Mouse (Mus musculus) layer of hippocampus, postnatal 25 days (tissue): Measurements from ENCODE around the gene Fmr1nb. TPM values are rescaled to one million over a fixed set of nuclear protein-coding genes. Genes with fewer than 3 reads are reported as not detected.
"Not testable (repeated sequence)": the region's sequence is repeated elsewhere in the genome, so short reads cannot be mapped to it uniquely, and the experiment has no call there.

Experiments
- DNase-seq, 2 experiments: peaks; one replicate each; pipeline ENCODE4 v3.0.0; 2022; ENCODE audit warnings: mixed read lengths in 2 of 2, low spot score in 1 of 2; ENCODE audit errors: extremely low spot score in 1 of 2
- total RNA-seq, 2 experiments: library from RNA; stranded (reverse); gene quantifications; 2 replicates each; pipeline ENCODE4 v1.2.3; 2021

Gene Fmr1nb
- total RNA-seq = not detected

DNA sequence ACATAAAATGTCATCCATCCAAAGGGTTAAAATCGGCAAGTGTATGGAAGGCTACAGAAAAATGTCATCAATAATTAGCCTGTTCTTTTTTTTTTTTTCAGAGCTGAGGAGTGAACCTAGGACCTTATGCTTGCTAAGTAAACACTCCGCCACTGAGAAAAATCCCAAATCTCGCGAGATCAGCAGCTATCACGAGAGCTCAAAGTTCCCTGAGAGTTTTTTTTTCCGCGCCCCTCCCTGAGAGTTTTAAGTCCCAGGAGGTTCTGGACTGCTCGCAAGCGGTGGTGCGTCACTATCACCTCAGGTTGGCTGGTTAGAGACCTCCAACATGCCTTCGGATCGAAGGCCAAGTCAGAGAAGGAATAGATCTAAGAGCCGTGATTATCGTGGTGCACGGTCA, at the start of gene Fmr1nb:
TSS of gene Fmr1nb (plus strand) at position 234 of the 400 bp plus-strand sequence.
- no peak for DNase-seq

DNA sequence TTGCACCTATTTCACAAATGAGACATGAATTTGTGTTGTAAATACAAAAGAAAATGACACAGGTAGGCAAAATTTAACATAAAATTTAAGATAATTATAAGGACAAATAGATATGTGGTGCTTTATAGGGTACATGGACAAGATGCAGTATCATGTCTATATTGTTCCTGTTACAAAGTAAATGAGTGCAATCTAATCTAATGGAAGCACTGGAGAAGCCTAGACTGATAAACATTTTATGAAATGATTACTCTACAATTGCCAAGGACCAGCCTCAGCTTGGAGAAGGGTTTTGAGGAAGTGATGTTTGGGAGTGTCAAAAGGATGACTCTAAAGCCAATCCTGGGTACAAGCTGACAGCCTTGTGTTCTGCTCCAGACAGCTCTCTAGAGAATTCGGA, 24.7 kb upstream of the Fmr1nb start:
- DNase-seq = no peak

DNA sequence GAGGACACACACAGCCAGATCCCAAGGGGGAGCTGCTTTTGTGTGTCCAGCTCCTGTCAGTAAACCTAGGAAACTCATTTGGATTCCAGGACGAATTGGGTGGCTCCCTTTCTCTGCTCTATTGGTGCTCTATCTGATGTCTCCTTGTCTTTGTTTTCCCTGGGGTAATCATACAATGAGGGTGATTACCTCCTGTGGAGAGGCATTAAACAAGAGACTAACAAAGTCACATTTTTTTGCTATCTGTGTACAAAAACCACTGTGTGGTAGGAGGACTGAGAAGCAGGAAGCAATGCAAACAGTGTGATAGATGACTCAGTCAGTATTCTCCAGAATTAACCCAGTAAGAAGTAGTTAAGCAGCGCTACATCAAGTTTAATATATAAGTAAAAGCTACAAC, 21.6 kb upstream of the Fmr1nb start:
- DNase-seq = no peak

DNA sequence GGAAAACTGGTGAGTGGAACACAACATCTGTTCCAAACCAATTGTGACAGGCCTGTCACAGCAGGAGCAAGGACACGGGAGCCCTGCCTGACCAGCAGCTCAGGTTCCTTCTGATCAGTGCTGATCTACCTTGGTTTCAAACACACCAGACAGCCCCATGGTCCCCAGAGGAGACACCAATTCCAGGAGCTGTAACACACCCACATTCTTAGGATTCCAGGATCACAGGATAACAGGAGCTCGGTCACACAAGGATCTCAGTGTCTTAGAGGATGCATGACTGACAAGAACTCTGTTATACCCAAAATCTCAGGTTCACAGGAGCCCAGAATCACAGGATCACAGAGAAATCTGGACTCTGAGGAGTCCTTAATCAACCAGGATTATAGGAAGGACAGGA, 58.8 kb downstream of the Fmr1nb start:
- not testable (repeated sequence) for DNase-seq

DNA sequence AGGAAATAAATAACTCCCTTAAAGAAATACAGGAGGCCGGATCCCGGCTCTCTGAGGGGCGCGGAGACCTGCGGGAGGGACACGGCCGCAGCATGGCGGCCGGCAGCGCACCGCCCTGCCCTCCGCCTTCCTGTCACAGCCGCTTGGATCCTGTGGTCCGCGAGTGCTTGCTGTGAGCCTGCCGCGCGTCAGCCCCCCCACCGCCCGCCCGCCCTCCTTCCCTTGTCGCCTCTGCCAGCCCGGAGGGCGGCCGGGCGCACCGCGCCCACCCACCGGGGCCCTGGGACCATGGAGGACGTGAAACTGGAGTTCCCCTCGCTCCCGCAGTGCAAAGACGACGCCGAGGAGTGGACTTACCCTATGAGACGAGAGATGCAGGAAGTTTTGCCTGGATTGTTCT, 59.4 kb downstream of the Fmr1nb start, which contains the start of gene Gm14698:
TSS of gene Gm14698 (plus strand) at position 35 of the 400 bp plus-strand sequence.
- DNase-seq = not testable (repeated sequence)

DNA sequence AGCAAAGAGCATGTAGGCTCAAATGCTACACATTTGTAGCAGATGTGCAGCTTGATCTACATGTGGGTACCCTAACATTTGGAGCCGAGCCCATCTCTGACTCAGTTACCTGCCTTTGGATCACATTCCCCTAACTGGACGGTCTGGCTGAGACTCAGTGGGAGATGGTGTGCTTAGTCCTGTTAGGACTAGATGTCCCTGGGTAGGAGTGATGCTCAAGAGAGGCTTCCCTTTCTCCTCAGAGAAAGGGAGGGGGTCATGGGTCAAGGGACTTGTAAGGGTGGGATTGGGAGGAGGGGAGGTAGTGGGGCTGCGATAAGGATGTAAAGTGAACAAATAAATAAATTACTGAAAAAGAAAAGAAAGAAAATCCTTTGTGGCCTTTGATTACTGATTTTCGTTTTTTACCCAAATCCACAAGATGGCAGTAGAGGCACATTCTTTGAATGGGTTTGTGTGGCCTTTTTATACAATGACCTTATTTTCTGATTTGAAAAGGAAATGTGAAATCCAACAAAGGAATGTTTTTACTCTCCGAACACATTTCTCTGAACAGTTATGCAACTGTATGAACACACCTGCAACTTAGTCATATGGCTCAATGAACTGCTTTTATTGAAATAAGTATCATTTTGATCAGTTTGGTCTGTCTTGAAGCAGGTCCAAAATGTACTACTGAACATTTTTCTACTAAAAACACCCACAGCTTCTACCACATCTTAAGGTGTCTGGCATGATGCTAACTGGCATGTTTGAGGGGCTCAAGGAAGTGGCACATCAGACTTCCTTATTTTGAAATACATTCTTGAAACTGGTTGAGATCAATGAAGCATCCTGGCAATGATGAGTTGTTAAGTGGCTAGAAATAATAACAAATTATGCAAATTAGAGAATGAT, 78.2 kb downstream of the Fmr1nb start:
- DNase-seq = no peak

Other genes starting within 250 kb of the Fmr1nb start
- 10 to 100 TPM; 49.6 to 59.0 TPM for gene Fmr1, start 83.3 kb upstream of the Fmr1nb start, total RNA-seq
- under 1 TPM; 0.66 to 0.85 TPM for gene Gm14698, start 59.3 kb downstream of the Fmr1nb start, total RNA-seq
- gene Gm6812, start 131.2 kb downstream of the Fmr1nb start, total RNA-seq = not detected